In genomic region chr3:118561554-118562310, GRCm38 (mm10) we compare ENCODE assay signal across 8 mouse cellular contexts. TPM values are rescaled to one million over a fixed set of nuclear protein-coding genes. Genes with fewer than 3 reads are reported as not detected.
DNase-seq lines count a peak whose midpoint lies in the region; ATAC-seq and TF ChIP-seq lines count a peak whose summit lies in the region.

Dpyd (plus strand) TSS chr3:118562129.

- H3K27me3 ChIP-seq in E14TG2a.4 (ENCODE audit: insufficient read depth, low read length) = peaks cover 13% of the 10 kb centered on the region
- H3K27me3 ChIP-seq in forebrain, embryonic 11.5 days (ENCODE audit: control insufficient read depth, insufficient read depth, low read length) = no peaks in the 10 kb centered on the region
- no peaks in the 10 kb centered on the region for H3K27me3 ChIP-seq in heart, embryonic 14.5 days (ENCODE audit: control insufficient read depth, insufficient read depth, low read length)
- H3K27me3 ChIP-seq in liver, embryonic 13.5 days = no peaks in the 10 kb centered on the region
- no peaks in the 10 kb centered on the region for H3K27me3 ChIP-seq in neural tube, embryonic 14.5 days (ENCODE audit: control insufficient read depth, insufficient read depth, low read length)

- peak; percentile 92 for DNase-seq in brain, embryonic 14.5 days (ENCODE audit: low read depth)
- peak; percentile 92 for DNase-seq in forebrain, embryonic 11.5 days (ENCODE audit: low spot score)
- peak; percentile 90 for DNase-seq in kidney, postnatal 14 days
- DNase-seq in liver, embryonic 13.5 days = peak; percentile 13
- peak; percentile 26 for DNase-seq in urinary bladder, postnatal 10 days (ENCODE audit: low spot score)

- TF ChIP-seq CTCF in E14TG2a.4 (conservative IDR thresholded peaks at IDR 0.05; ENCODE audit: low read length) = no peak
- no peak for TF ChIP-seq CTCF in brain, embryonic 14.5 days (IDR thresholded peaks at IDR 0.05; ENCODE audit: borderline replicate concordance, extremely low read depth, insufficient read depth, insufficient read length)

- H3K9ac ChIP-seq in forebrain, embryonic 11.5 days (ENCODE audit: low read length) = peak within 1 kb of the TSS; percentile 61
- peak within 1 kb of the TSS; percentile 71 for H3K9ac ChIP-seq in heart, embryonic 14.5 days (ENCODE audit: low read length)
- peak within 1 kb of the TSS; percentile 54 for H3K9ac ChIP-seq in liver, embryonic 13.5 days
- H3K9ac ChIP-seq in neural tube, embryonic 14.5 days (replicated peaks; ENCODE audit: low read depth, low read length) = peak within 1 kb of the TSS; percentile 49

- ATAC-seq in forebrain, embryonic 11.5 days (replicated peaks; ENCODE audit: low FRiP score) = peak; percentile 100
- peak; percentile 97 for ATAC-seq in heart, embryonic 14.5 days (ENCODE audit: insufficient number of reproducible peaks, insufficient read depth, low FRiP score, low read depth)
- ATAC-seq in liver, embryonic 13.5 days (ENCODE audit: low read depth) = peak; percentile 93
- ATAC-seq in neural tube, embryonic 14.5 days (ENCODE audit: low read depth) = peak; percentile 100

- no peaks in the 10 kb centered on the region for H3K36me3 ChIP-seq in E14TG2a.4 (ENCODE audit: insufficient read depth, low read length)
- H3K36me3 ChIP-seq in forebrain, embryonic 11.5 days (ENCODE audit: control insufficient read depth, insufficient read depth, low read length) = no peaks in the 10 kb centered on the region
- H3K36me3 ChIP-seq in heart, embryonic 14.5 days (ENCODE audit: control insufficient read depth, insufficient read depth, low read length) = no peaks in the 10 kb centered on the region
- no peaks in the 10 kb centered on the region for H3K36me3 ChIP-seq in liver, embryonic 13.5 days
- H3K36me3 ChIP-seq in neural tube, embryonic 14.5 days (ENCODE audit: control insufficient read depth, insufficient read depth, low read length) = no peaks in the 10 kb centered on the region

- H3K4me2 ChIP-seq in forebrain, embryonic 11.5 days (ENCODE audit: low read depth, low read length, severe bottlenecking) = peak within 1 kb of the TSS; percentile 85
- peak within 1 kb of the TSS; percentile 93 for H3K4me2 ChIP-seq in heart, embryonic 14.5 days (ENCODE audit: low read length)
- H3K4me2 ChIP-seq in liver, embryonic 13.5 days = peak within 1 kb of the TSS; percentile 62
- H3K4me2 ChIP-seq in neural tube, embryonic 14.5 days (ENCODE audit: low read depth, low read length) = peak within 1 kb of the TSS; percentile 80

- H3K4me1 ChIP-seq in E14TG2a.4 (replicated peaks; ENCODE audit: low read depth, low read length) = no peaks in the 10 kb centered on the region
- H3K4me1 ChIP-seq in forebrain, embryonic 11.5 days (replicated peaks; ENCODE audit: control insufficient read depth, insufficient read depth, low read length) = no peaks in the 10 kb centered on the region
- H3K4me1 ChIP-seq in heart, embryonic 14.5 days (ENCODE audit: control insufficient read depth in 2 of 2, insufficient read depth in 2 of 2, low read length in 2 of 2) = peaks cover 0 to 2% of the 10 kb centered on the region in 2 experiments; a peak in 1 of 4 replicates
- H3K4me1 ChIP-seq in liver, embryonic 13.5 days (replicated peaks) = peaks cover 3% of the 10 kb centered on the region; the same call in 1 of the 2 replicates
- 0 out of 2 replicates have a peak, but pooled peaks cover 3% of the 10 kb centered on the region for H3K4me1 ChIP-seq in neural tube, embryonic 14.5 days (ENCODE audit: control insufficient read depth, insufficient read depth, low read length)

- peak within 1 kb of the TSS; percentile 83 for H3K4me3 ChIP-seq in E14TG2a.4 (replicated peaks; ENCODE audit: low read length)
- H3K4me3 ChIP-seq in forebrain, embryonic 11.5 days (ENCODE audit: low read depth, low read length) = peak within 1 kb of the TSS; percentile 62
- H3K4me3 ChIP-seq in heart, embryonic 14.5 days (ENCODE audit: control insufficient read depth in 1 of 2, insufficient read depth in 1 of 2, low read depth in 1 of 2, low read length in 2 of 2) = peak within 1 kb of the TSS; percentile 76 to 85
- H3K4me3 ChIP-seq in liver, embryonic 13.5 days (replicated peaks) = peak within 1 kb of the TSS; percentile 56
- H3K4me3 ChIP-seq in neural tube, embryonic 14.5 days (ENCODE audit: low read depth, low read length) = peak within 1 kb of the TSS; percentile 53

- no peak for TF ChIP-seq POLR2A in brain, embryonic 14.5 days (IDR thresholded peaks at IDR 0.05; ENCODE audit: borderline replicate concordance, extremely low read depth, insufficient read depth, insufficient read length, poor library complexity, severe bottlenecking)

- no peak within 1 kb of the TSS for H3K27ac ChIP-seq in forebrain, embryonic 11.5 days (ENCODE audit: low read depth, low read length)
- no peak within 1 kb of the TSS for H3K27ac ChIP-seq in heart, embryonic 14.5 days (replicated peaks in 1 of 2; ENCODE audit: control insufficient read depth in 1 of 2, insufficient read depth in 1 of 2, low read depth in 2 of 2, low read length in 2 of 2)
- no peak within 1 kb of the TSS for H3K27ac ChIP-seq in liver, embryonic 13.5 days
- H3K27ac ChIP-seq in neural tube, embryonic 14.5 days (ENCODE audit: low read depth, low read length) = no peak within 1 kb of the TSS

- H3K9me3 ChIP-seq in E14TG2a.4 (ENCODE audit: low read length) = no peaks in the 10 kb centered on the region
- no peaks in the 10 kb centered on the region for H3K9me3 ChIP-seq in forebrain, embryonic 11.5 days (ENCODE audit: control insufficient read depth, low read length)
- H3K9me3 ChIP-seq in heart, embryonic 14.5 days (ENCODE audit: control insufficient read depth, low read length) = no peaks in the 10 kb centered on the region
- H3K9me3 ChIP-seq in liver, embryonic 13.5 days (replicated peaks) = no peaks in the 10 kb centered on the region
- no peaks in the 10 kb centered on the region for H3K9me3 ChIP-seq in neural tube, embryonic 14.5 days (ENCODE audit: control insufficient read depth, low read length)

- 5% methylated on average over 19 of the region's 19 CpGs for WGBS in forebrain, embryonic 11.5 days
- WGBS in heart, embryonic 14.5 days = 5% methylated on average over 19 of the region's 19 CpGs
- WGBS in liver, embryonic 13.5 days (ENCODE audit: insufficient replicate concordance) = 6% methylated on average over 19 of the region's 19 CpGs
- WGBS in neural tube, embryonic 14.5 days = 7% methylated on average over 18 of the region's 19 CpGs

RNA-seq across cellular contexts. Expression of gene Dpyd, which starts in this region (rescaled TPM):
- 1.6 and 2.2 TPM in 2 replicates for polyA plus RNA-seq in brain, embryonic 14.5 days (2012; rRNA removed)
- polyA plus RNA-seq in forebrain, embryonic 11.5 days (2014; fragmentation: Nextera tagmentation; extraction: Ambion mirVana) = 4.4 and 6.7 TPM in 2 replicates
- polyA plus RNA-seq in heart, embryonic 14.5 days (2014; fragmentation: Nextera tagmentation; extraction: Ambion mirVana) = 3.0 and 3.3 TPM in 2 replicates
- 2.6 and 3.3 TPM in 2 replicates for polyA plus RNA-seq in liver, embryonic 13.5 days (2015; fragmentation: Nextera tagmentation; extraction: Ambion mirVana)
- polyA plus RNA-seq in neural tube, embryonic 14.5 days (2014; fragmentation: Nextera tagmentation; extraction: Ambion mirVana) = 10.1 and 10.2 TPM in 2 replicates

Comparison
In these comparisons a context has a peak if more than half of its experiments do, and no peak if none do; other contexts are left out.
1. DNase-seq: peak in every context shown above with its lines; median percentile 92 in brain, embryonic 14.5 days; 92 in forebrain, embryonic 11.5 days; 90 in kidney, postnatal 14 days; 26 in urinary bladder, postnatal 10 days; 13 in liver, embryonic 13.5 days.